Mouse (Mus musculus) hindbrain, embryonic 15.5 days (tissue): Measurements from ENCODE around the gene Gsdmc4. TPM values are rescaled to one million over a fixed set of nuclear protein-coding genes. Genes with fewer than 3 reads are reported as not detected.
"Not testable (repeated sequence)": the region's sequence is repeated elsewhere in the genome, so short reads cannot be mapped to it uniquely, and the experiment has no call there.

ENCODE experiments used
- ATAC-seq: fragments of 200-750 bp; cut with Nextera tagmentation; 2 replicates; pipeline ENCODE4 v1.8.0; 2017; ENCODE audit warnings: low read depth, moderate number of reproducible peaks, moderate TSS enrichment; ENCODE audit not compliant: low FRiP score
- H3K27ac ChIP-seq: fragments of 300-500 bp; sonication (generic); replicated peaks from 2 replicates; pipeline ENCODE4 v1.5.1; 2015; ENCODE audit warnings: mild to moderate bottlenecking, inconsistent platforms
- H3K27me3 ChIP-seq: fragments of 300-500 bp; sonication (generic); 2 replicates; pipeline ENCODE4 v1.6.1; 2015; ENCODE audit warnings: control low read depth, inconsistent platforms
- H3K36me3 ChIP-seq: fragments of 300-500 bp; sonication (generic); 2 replicates; pipeline ENCODE4 v1.6.1; 2015; ENCODE audit warnings: control low read depth, inconsistent platforms
- H3K4me1 ChIP-seq: fragments of 300-500 bp; sonication (generic); replicated peaks from 2 replicates; pipeline ENCODE4 v1.6.1; 2015; ENCODE audit warnings: control low read depth, inconsistent platforms
- H3K4me2 ChIP-seq: fragments of 300-500 bp; sonication (generic); 2 replicates; pipeline ENCODE4 v1.6.1; 2015; ENCODE audit warnings: moderate library complexity, mild to moderate bottlenecking, inconsistent platforms
- H3K4me3 ChIP-seq: fragments of 300-500 bp; sonication (generic); 2 replicates; pipeline ENCODE4 v1.5.1; 2015; ENCODE audit warnings: mild to moderate bottlenecking, inconsistent platforms
- H3K9ac ChIP-seq: fragments of 300-500 bp; sonication (generic); 2 replicates; pipeline ENCODE4 v1.6.1; 2015; ENCODE audit warnings: inconsistent platforms
- H3K9me3 ChIP-seq: fragments of 300-500 bp; sonication (generic); 2 replicates; pipeline ENCODE4 v1.6.1; 2016; ENCODE audit warnings: control low read depth, inconsistent platforms
- WGBS: fragments of 180-500 bp; shearing (Covaris S2); methylation state at CpG from one replicate; pipeline ENCODE4 v1.1.7; 2015; 5-methylcytosine and 5-hydroxymethylcytosine counted together
- polyA plus RNA-seq: library from polyadenylated mRNA; unstranded; fragments of >200 nt; fragmentation: Nextera tagmentation; extraction: Ambion mirVana; gene quantifications from 2 replicates; pipeline ENCODE4 v1.2.1, GENCODE M21; 2015

The Gsdmc4 gene
- polyA plus RNA-seq = not detected in 2 replicates

DNA sequence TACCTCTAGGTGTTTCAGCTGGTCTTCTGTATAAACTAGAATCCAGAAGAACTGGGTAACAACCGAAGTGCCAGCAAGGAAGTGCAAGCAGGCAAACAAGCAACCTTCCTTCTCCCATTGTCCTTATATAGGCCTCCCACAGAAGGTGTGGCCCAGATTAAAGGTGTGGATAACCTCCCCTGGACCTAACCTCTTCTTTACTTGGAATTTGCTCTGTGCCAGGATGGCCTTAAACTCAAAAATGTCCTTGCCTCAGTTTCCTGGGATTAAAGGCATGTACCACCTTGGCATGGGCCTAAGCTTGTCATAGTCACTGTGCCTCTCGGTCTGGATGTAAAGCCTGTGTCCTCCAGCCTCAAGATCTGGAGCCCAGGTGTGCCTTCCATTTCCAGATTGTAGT lies at the start of gene Gsdmc4:
Gene Gsdmc4 (minus strand): TSS at position 101 of the 400 bp plus-strand sequence.
- H3K4me3 ChIP-seq, H3K4me1 ChIP-seq, H3K27ac ChIP-seq, H3K9ac ChIP-seq, H3K9me3 ChIP-seq, H3K27me3 ChIP-seq, ATAC-seq, H3K4me2 ChIP-seq, H3K36me3 ChIP-seq: not testable (repeated sequence)
- WGBS = 84% methylated on average over 2 of the region's 2 CpGs

DNA sequence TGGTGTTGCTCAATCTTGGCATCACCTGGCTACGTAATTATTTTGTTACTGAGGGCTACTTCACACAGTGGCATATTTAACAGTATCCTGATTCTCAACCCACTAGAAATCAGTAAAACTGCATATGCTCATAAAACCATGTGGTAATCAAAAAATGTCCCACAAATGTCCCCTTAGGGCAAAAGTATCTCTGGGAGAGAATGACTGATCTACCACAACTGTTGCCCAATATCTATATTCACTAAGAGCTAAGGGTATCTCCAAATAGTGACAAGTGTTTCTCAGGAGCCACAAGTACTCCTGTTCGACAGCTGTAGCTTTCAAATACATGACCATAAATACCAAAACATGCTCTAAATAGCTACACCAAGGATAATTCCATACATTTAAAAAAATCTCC lies 48.4 kb upstream of the Gsdmc4 start:
- no peak overlapping the region for H3K9ac ChIP-seq
- no peaks in the 10 kb centered on the region for H3K36me3 ChIP-seq
- WGBS = 92% methylated on average over 2 of the region's 2 CpGs
- H3K27me3 ChIP-seq = no peaks in the 10 kb centered on the region
- H3K4me3 ChIP-seq = no peak overlapping the region
- no peak for ATAC-seq
- H3K4me2 ChIP-seq = no peak overlapping the region
- H3K4me1 ChIP-seq = no peaks in the 10 kb centered on the region
- H3K27ac ChIP-seq = no peak overlapping the region
- H3K9me3 ChIP-seq = no peaks in the 10 kb centered on the region

DNA sequence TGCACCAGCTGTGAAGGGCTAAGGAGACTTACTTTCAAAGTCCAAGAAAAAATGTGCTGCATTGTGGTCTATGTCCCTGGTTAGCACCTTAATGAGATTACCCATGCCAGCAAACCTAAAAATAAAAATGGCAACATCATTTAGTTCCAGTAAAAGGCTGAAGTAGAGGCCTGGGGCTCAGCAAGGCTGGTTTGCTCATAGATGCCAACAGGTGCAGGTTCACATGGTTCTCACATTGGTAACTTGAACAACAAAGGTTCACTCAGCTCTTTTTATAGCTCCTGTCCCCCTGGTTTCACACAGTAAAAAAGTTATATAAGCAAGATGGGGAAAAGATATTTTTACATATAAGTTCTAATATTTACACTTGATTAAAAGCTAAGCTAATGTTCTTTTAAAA lies 45.5 kb upstream of the Gsdmc4 start:
- no peak overlapping the region for H3K4me2 ChIP-seq
- no peaks in the 10 kb centered on the region for H3K9me3 ChIP-seq
- no peaks in the 10 kb centered on the region for H3K36me3 ChIP-seq
- no peaks in the 10 kb centered on the region for H3K4me1 ChIP-seq
- H3K27ac ChIP-seq = no peak overlapping the region
- no peaks in the 10 kb centered on the region for H3K27me3 ChIP-seq
- no peak overlapping the region for H3K9ac ChIP-seq
- ATAC-seq = no peak
- no peak overlapping the region for H3K4me3 ChIP-seq

DNA sequence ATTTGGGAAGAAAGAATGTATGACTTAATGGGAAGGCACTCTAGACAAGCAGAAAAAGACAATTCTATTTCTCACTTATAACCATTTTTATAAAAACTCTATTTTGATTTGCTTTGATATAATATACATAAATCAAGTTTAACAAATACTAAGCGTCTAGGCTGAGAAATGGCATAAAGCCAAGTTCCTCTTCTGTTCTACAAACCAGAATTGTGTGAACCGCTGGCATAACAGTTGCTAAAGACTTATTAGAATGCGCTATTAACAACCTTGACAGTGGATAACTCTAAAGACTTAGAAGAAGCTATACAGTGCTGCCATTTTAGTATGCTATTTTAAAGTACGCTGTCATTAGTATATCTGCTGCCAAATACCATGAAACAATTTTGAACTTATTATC lies 41.2 kb upstream of the Gsdmc4 start:
- no peak for ATAC-seq
- 0 out of 2 replicates have a peak, but pooled peaks cover 3% of the 10 kb centered on the region for H3K36me3 ChIP-seq

GRCm38 (mm10) chr15:63941221-63941620 lies 29.1 kb upstream of the Gsdmc4 start:
- H3K4me3 ChIP-seq = no peak overlapping the region
- H3K9me3 ChIP-seq = no peaks in the 10 kb centered on the region
- H3K4me1 ChIP-seq = no peaks in the 10 kb centered on the region
- H3K9ac ChIP-seq = no peak overlapping the region
- no peak overlapping the region for H3K4me2 ChIP-seq
- no peak for ATAC-seq
- 91% methylated on average over 1 of the region's 1 CpGs for WGBS
- peaks cover 29% of the 10 kb centered on the region for H3K36me3 ChIP-seq
- no peak overlapping the region for H3K27ac ChIP-seq
- H3K27me3 ChIP-seq = no peaks in the 10 kb centered on the region

More for the DNA sequence above, 41.2 kb upstream of the Gsdmc4 start:
- H3K27me3 ChIP-seq = no peaks in the 10 kb centered on the region
- H3K4me3 ChIP-seq = no peak overlapping the region
- H3K4me2 ChIP-seq = no peak overlapping the region
- 72% methylated on average over 4 of the region's 4 CpGs for WGBS
- no peak overlapping the region for H3K27ac ChIP-seq
- H3K4me1 ChIP-seq = no peaks in the 10 kb centered on the region
- no peaks in the 10 kb centered on the region for H3K9me3 ChIP-seq
- no peak overlapping the region for H3K9ac ChIP-seq

DNA sequence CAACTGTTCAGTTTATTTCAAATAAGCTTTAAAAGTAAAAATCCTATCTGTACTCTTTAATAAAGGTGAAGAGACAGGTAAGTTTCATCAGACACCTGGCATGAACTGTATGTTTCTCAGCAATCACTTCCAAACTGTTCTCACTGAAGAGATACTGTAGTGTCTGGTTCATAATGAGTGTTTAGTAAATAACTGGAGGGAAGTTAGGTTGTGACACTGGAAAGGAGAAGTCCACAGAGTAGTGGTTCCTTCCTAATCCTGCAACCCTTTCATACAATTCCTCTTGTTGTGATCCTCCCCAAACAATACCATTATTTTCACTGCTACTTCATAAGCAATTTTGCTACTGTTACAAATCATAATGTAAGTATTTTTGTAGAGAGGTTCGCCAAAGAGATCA lies 20.6 kb upstream of the Gsdmc4 start:
- WGBS = 98% methylated on average over 1 of the region's 1 CpGs
- Histone ChIP-seq H3K9ac (no peak overlapping the region), H3K36me3 (peaks cover 47% of the 10 kb centered on the region), H3K9me3 (no peaks in the 10 kb centered on the region), H3K4me2 (no peak overlapping the region), H3K4me1 (no peaks in the 10 kb centered on the region), H3K27me3 (no peaks in the 10 kb centered on the region), H3K4me3 (no peak overlapping the region), H3K27ac (no peak overlapping the region)
- no peak for ATAC-seq

GRCm38 (mm10) chr15:63931404-63931803 lies 19.3 kb upstream of the Gsdmc4 start:
- Histone ChIP-seq H3K4me1 (no peaks in the 10 kb centered on the region), H3K27me3 (no peaks in the 10 kb centered on the region), H3K9me3 (no peaks in the 10 kb centered on the region), H3K36me3 (peaks cover 45% of the 10 kb centered on the region), H3K4me2 (no peak overlapping the region), H3K27ac (no peak overlapping the region), H3K9ac (no peak overlapping the region), H3K4me3 (no peak overlapping the region)
- no peak for ATAC-seq
- 90% methylated on average over 1 of the region's 1 CpGs for WGBS

DNA sequence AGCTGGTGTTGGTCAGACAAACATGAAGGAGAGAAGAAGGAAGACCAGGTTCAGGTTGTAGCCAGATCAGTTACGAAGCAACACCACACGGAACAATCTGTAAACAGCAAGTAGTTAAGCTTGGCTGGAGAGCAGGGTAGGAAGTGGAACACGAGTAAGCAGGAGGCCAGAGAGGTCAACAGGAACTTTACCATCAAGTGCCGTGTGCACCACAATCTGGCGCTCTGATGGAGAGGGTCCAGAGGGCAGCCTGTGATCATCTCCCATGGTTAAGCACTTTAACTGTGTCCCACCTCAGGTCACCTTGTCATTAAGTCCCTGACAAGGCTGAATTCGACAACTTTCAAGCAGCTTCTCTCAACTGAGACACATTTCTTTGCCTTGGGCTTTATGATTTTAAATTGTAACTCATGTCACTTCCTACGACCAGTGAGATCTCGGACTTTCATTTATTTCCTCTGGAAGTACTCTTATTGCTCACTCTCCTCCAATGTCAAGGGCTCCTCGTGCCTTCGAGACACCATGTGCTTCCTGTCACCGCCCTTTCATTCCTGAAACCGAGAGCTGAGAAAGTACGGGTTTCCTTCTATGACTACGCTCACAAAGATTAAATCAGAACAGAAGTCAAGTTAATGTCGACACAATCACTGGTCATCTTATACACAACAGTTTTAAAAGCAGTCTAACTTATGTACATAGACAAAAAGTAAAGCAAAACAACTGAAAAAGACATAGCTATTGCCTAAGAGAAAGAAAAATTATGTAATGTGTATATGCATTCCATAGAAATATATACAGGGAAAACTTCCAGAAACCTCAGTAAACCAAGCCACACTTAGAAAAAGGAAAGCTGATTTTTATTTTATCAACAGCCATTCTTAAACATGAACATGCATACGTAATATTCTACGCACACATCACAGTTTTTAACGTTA lies 18.3 kb upstream of the Gsdmc4 start:
- no peak overlapping the region for H3K27ac ChIP-seq
- WGBS = 92% methylated on average over 18 of the region's 18 CpGs
- H3K4me3 ChIP-seq = no peak overlapping the region
- H3K9me3 ChIP-seq = no peaks in the 10 kb centered on the region
- H3K36me3 ChIP-seq = peaks cover 41% of the 10 kb centered on the region
- no peak overlapping the region for H3K9ac ChIP-seq
- H3K4me2 ChIP-seq = no peak overlapping the region
- no peaks in the 10 kb centered on the region for H3K4me1 ChIP-seq
- no peaks in the 10 kb centered on the region for H3K27me3 ChIP-seq
- ATAC-seq = no peak

DNA sequence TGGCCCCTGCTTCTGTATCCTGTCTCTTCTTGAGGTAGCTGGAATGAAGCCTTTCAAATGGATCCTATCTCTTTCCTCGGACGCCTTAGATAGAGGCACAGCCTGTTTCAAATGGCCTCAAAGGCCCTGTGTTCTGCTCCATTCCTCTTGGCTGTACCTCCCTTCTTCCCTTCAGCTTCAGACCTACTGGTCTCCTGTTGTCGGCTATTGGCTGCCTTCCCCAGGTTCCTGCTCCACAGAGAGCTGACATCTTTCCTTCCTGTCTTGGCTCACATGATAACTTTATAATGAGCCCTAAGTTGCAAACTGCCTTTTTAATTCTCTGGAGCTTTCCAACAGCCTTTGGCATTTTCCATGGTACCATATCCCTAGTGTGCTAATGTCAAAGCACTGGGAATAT lies 14.1 kb upstream of the Gsdmc4 start:
- no peak for ATAC-seq
- no peaks in the 10 kb centered on the region for H3K4me1 ChIP-seq
- no peak overlapping the region for H3K27ac ChIP-seq
- no peak overlapping the region for H3K4me3 ChIP-seq
- WGBS = 87% methylated on average over 3 of the region's 3 CpGs
- no peaks in the 10 kb centered on the region for H3K9me3 ChIP-seq
- no peak overlapping the region for H3K9ac ChIP-seq
- H3K4me2 ChIP-seq = no peak overlapping the region
- H3K27me3 ChIP-seq = no peaks in the 10 kb centered on the region
- peaks cover 18% of the 10 kb centered on the region for H3K36me3 ChIP-seq

DNA sequence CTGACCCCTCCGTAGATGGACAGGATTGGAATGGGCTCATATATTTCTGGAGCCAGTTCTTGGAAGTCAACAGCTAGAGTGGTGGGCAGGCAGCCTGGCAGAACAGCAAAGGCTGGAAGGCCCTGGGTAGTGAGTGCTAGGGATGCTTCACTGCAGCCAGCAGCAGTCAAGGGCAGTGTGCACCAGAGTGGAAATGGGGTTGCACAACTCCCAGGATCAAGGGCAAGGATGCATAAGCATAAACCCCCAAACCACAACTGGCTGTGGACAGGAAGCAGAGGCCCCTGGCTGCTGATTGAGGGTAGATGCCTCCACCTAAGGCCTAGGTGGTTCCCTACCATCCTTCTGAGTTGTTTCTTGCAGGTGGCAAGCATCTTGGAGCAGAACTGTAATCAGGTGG lies 12.4 kb upstream of the Gsdmc4 start:
- H3K9ac ChIP-seq = no peak overlapping the region
- no peak overlapping the region for H3K4me3 ChIP-seq
- H3K36me3 ChIP-seq = peaks cover 8% of the 10 kb centered on the region; the same call in 1 of the 2 replicates
- no peaks in the 10 kb centered on the region for H3K27me3 ChIP-seq
- 78% methylated on average over 1 of the region's 1 CpGs for WGBS
- no peaks in the 10 kb centered on the region for H3K4me1 ChIP-seq
- ATAC-seq = no peak
- no peak overlapping the region for H3K27ac ChIP-seq
- no peaks in the 10 kb centered on the region for H3K9me3 ChIP-seq
- no peak overlapping the region for H3K4me2 ChIP-seq

GRCm38 (mm10) chr15:63921618-63922017 lies 9.5 kb upstream of the Gsdmc4 start:
- H3K9me3 ChIP-seq, ATAC-seq, H3K4me1 ChIP-seq, H3K4me3 ChIP-seq, H3K9ac ChIP-seq, H3K4me2 ChIP-seq, H3K27ac ChIP-seq, H3K36me3 ChIP-seq, H3K27me3 ChIP-seq: not testable (repeated sequence)
- WGBS = 94% methylated on average over 2 of the region's 5 CpGs

DNA sequence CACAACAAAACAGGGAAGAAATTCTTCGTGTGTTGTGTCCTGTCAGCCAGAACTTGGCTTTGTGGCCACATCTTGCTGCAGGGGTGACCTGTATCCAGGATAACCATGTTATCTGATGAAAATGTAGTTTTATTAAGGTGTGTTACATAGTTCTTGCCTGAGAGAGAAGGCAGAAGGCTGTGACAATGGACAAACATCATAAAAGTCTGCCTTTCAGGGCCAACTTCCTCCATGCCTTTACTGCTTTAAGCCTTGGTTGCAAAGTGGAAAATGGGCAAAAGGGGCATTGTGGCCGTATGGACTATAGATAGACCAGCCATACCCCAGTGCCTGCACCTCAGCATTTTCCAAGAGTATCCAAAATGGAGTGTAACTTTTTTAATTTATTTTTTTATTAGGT lies 7.6 kb upstream of the Gsdmc4 start:
- H3K4me2 ChIP-seq, H3K4me3 ChIP-seq, H3K27ac ChIP-seq, H3K4me1 ChIP-seq, ATAC-seq, H3K36me3 ChIP-seq, H3K9me3 ChIP-seq, H3K9ac ChIP-seq, H3K27me3 ChIP-seq: not testable (repeated sequence)
- 85% methylated on average over 2 of the region's 2 CpGs for WGBS

GRCm38 (mm10) chr15:63916584-63916983 lies 4.5 kb upstream of the Gsdmc4 start:
- not testable (repeated sequence) for H3K27me3 ChIP-seq, H3K4me2 ChIP-seq, ATAC-seq, H3K9ac ChIP-seq, H3K27ac ChIP-seq, H3K4me1 ChIP-seq, H3K9me3 ChIP-seq, H3K4me3 ChIP-seq, H3K36me3 ChIP-seq
- WGBS = 92% methylated on average over 4 of the region's 4 CpGs
